In the genomic region with DNA sequence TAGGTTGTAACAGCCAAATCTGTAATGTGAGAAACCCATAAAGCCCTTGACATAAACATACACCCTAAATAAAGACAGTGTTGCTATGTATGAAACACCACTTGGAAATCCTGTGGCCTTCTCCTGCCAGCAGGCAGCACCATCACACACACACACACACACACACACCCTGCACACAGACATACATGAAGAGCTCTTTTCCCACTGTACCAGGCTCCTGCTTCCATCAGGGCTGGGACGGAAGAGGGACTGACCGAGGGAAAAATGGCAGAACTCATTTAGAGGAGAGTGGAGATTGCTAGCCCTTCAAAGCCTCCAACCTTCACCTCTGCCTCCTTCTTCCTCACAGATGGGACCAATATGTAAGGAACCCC, we compare ENCODE assay signal across 9 mouse cellular contexts.
DNase-seq lines count a peak whose midpoint lies in the region; ATAC-seq and TF ChIP-seq lines count a peak whose summit lies in the region.
"Had no signal": no experiment of that assay in that cellular context is flagged by ENCODE, and none has a peak within 500 bp of the region (broad histone marks: within the 10 kb centered on the region; RNA-seq: fewer than 3 reads in every experiment).

No protein-coding gene starts in this region.

- H3K4me2 ChIP-seq in midbrain, embryonic 11.5 days = no peak overlapping the region
- H3K4me2 ChIP-seq in forebrain, embryonic 13.5 days = 0 out of 2 replicates have a peak overlapping the region, but pooled peaks have one; percentile 14
- H3K4me2 ChIP-seq in stomach, postnatal 0 days (replicated peaks; ENCODE audit: low read depth) = no peak overlapping the region
- H3K4me2 ChIP-seq: heart, embryonic 11.5 days had no signal

- TF ChIP-seq EP300 in stomach, postnatal 0 days (optimal IDR thresholded peaks at IDR 0.05) = no peak

- intact Hi-C loops in left cerebral cortex, postnatal 4 days (cut with DNase I) = no loop called here

- H3K9me3 ChIP-seq in midbrain, embryonic 10.5 days (replicated peaks) = peaks cover 13% of the 10 kb centered on the region
- H3K9me3 ChIP-seq in midbrain, embryonic 11.5 days (ENCODE audit: control insufficient read depth, low read length) = no peaks in the 10 kb centered on the region
- H3K9me3 ChIP-seq in forebrain, embryonic 13.5 days (replicated peaks) = no peaks in the 10 kb centered on the region; the same call in 1 of the 2 replicates
- no peaks in the 10 kb centered on the region; the same call in 1 of the 2 replicates for H3K9me3 ChIP-seq in limb, embryonic 10.5 days (replicated peaks)
- peaks cover 4% of the 10 kb centered on the region; the same call in 1 of the 2 replicates for H3K9me3 ChIP-seq in stomach, postnatal 0 days (ENCODE audit: control insufficient read depth, low read length)

- DNase-seq in midbrain, embryonic 10.5 days (ENCODE audit: low spot score) = no peak
- no peak for DNase-seq in midbrain, embryonic 11.5 days (ENCODE audit: low spot score, missing footprints)
- no peak for DNase-seq in limb, embryonic 10.5 days (ENCODE audit: low spot score)
- no peak for DNase-seq in stomach, postnatal 0 days (ENCODE audit: low spot score)
- no peak for DNase-seq in left cerebral cortex, postnatal 4 days
- DNase-seq in frontal cortex, postnatal 14 days (ENCODE audit: low spot score in 2 of 2) = no peak
- DNase-seq: kidney, adult 8-10 months had no signal

- 87% methylated on average over 2 of the region's 2 CpGs for WGBS in midbrain, embryonic 10.5 days
- WGBS in midbrain, embryonic 11.5 days = 77% methylated on average over 2 of the region's 2 CpGs
- WGBS in forebrain, embryonic 13.5 days = 62% methylated on average over 2 of the region's 2 CpGs
- whole genome bisulfite sequencing in limb, embryonic 10.5 days = 27% methylated on average over 2 of the region's 2 CpGs
- 49% methylated on average over 2 of the region's 2 CpGs for WGBS in stomach, postnatal 0 days

- peaks cover 22% of the 10 kb centered on the region for H3K4me1 ChIP-seq in midbrain, embryonic 10.5 days
- peaks cover 9% of the 10 kb centered on the region for H3K4me1 ChIP-seq in midbrain, embryonic 11.5 days (ENCODE audit: control insufficient read depth, insufficient read depth, low read length)
- peaks cover 16% of the 10 kb centered on the region for H3K4me1 ChIP-seq in forebrain, embryonic 13.5 days
- peaks cover 22% of the 10 kb centered on the region for H3K4me1 ChIP-seq in limb, embryonic 10.5 days
- H3K4me1 ChIP-seq in stomach, postnatal 0 days (replicated peaks; ENCODE audit: control insufficient read depth, insufficient read depth) = peaks cover 5% of the 10 kb centered on the region; the same call in 1 of the 2 replicates

- H3K4me3 ChIP-seq in midbrain, embryonic 10.5 days = no peak overlapping the region
- H3K4me3 ChIP-seq in midbrain, embryonic 11.5 days (ENCODE audit: low read depth, low read length) = no peak overlapping the region
- H3K4me3 ChIP-seq in forebrain, embryonic 13.5 days = no peak overlapping the region
- H3K4me3 ChIP-seq in limb, embryonic 10.5 days = no peak overlapping the region
- no peak overlapping the region for H3K4me3 ChIP-seq in stomach, postnatal 0 days (ENCODE audit: low read depth, low read length)

- H3K27me3 ChIP-seq in midbrain, embryonic 10.5 days (ENCODE audit: low read depth, poor library complexity, severe bottlenecking) = no peaks in the 10 kb centered on the region
- H3K27me3 ChIP-seq in midbrain, embryonic 11.5 days (ENCODE audit: control insufficient read depth, insufficient read depth, low read length) = no peaks in the 10 kb centered on the region
- H3K27me3 ChIP-seq in forebrain, embryonic 13.5 days = no peaks in the 10 kb centered on the region
- no peaks in the 10 kb centered on the region for H3K27me3 ChIP-seq in limb, embryonic 10.5 days (ENCODE audit: low read depth, poor library complexity, severe bottlenecking)
- H3K27me3 ChIP-seq in stomach, postnatal 0 days (ENCODE audit: control insufficient read depth, insufficient read depth, low read length) = no peaks in the 10 kb centered on the region

- ATAC-seq in midbrain, embryonic 11.5 days (ENCODE audit: low FRiP score) = no peak; the same call in 1 of the 2 replicates
- peak; percentile 8; the same call in 1 of the 2 replicates for ATAC-seq in forebrain, embryonic 13.5 days
- peak; percentile 46; the same call in 1 of the 2 replicates for ATAC-seq in stomach, postnatal 0 days (ENCODE audit: low FRiP score, low TSS enrichment)

- peak overlapping the region; percentile 75 for H3K27ac ChIP-seq in midbrain, embryonic 10.5 days (replicated peaks)
- no peak overlapping the region for H3K27ac ChIP-seq in midbrain, embryonic 11.5 days (ENCODE audit: low read depth, low read length)
- H3K27ac ChIP-seq in forebrain, embryonic 13.5 days = peak overlapping the region; percentile 12; the same call in 1 of the 2 replicates
- H3K27ac ChIP-seq in limb, embryonic 10.5 days = peak overlapping the region; percentile 70; the same call in 1 of the 2 replicates
- H3K27ac ChIP-seq in stomach, postnatal 0 days (replicated peaks) = peak overlapping the region; percentile 90

- no peak overlapping the region for H3K9ac ChIP-seq in midbrain, embryonic 11.5 days (ENCODE audit: low read length)
- H3K9ac ChIP-seq in forebrain, embryonic 13.5 days = 0 out of 2 replicates have a peak overlapping the region, but pooled peaks have one; percentile 21
- no peak overlapping the region for H3K9ac ChIP-seq in stomach, postnatal 0 days (ENCODE audit: low read length)

- no peaks in the 10 kb centered on the region for H3K36me3 ChIP-seq in midbrain, embryonic 10.5 days
- H3K36me3 ChIP-seq in midbrain, embryonic 11.5 days (ENCODE audit: control insufficient read depth, insufficient read depth, low read length) = no peaks in the 10 kb centered on the region
- no peaks in the 10 kb centered on the region for H3K36me3 ChIP-seq in forebrain, embryonic 13.5 days (ENCODE audit: poor library complexity, severe bottlenecking)
- no peaks in the 10 kb centered on the region for H3K36me3 ChIP-seq in limb, embryonic 10.5 days
- H3K36me3 ChIP-seq in stomach, postnatal 0 days (ENCODE audit: control insufficient read depth, insufficient read depth, low read length) = no peaks in the 10 kb centered on the region

- 0 out of 2 replicates have a peak, but pooled peaks have one; percentile 9 for TF ChIP-seq CTCF in stomach, postnatal 0 days (IDR thresholded peaks at IDR 0.05; ENCODE audit: low read depth)
